Mouse (Mus musculus): Measurements from ENCODE around the gene Dapk1. TPM values are rescaled to one million over a fixed set of nuclear protein-coding genes. Genes with fewer than 3 reads are reported as not detected.

Dapk1 gene
- polyA plus RNA-seq, 1 experiment: 37.8 TPM

GRCm38 (mm10) chr13:60789466-60789865 lies 187.7 kb downstream of the Dapk1 start:
- Histone ChIP-seq H3K4me1 (ENCODE audit: control insufficient read depth, insufficient read depth, low read length) (no peaks in the 10 kb centered on the region), H3K4me3 (ENCODE audit: low read depth, low read length) (no peak overlapping the region), H3K27ac (ENCODE audit: insufficient read depth, low read length) (no peak overlapping the region), H3K27me3 (ENCODE audit: control insufficient read depth, insufficient read depth, low read length, poor library complexity, severe bottlenecking) (no peaks in the 10 kb centered on the region), H3K9me3 (replicated peaks; ENCODE audit: control insufficient read depth, insufficient read depth, low read length, poor library complexity, severe bottlenecking) (no peaks in the 10 kb centered on the region), H3K36me3 (ENCODE audit: control insufficient read depth, insufficient read depth, low read length, poor library complexity, severe bottlenecking) (no peaks in the 10 kb centered on the region), H3K9ac (ENCODE audit: low read depth, poor library complexity, severe bottlenecking) (no peak overlapping the region)
- TF ChIP-seq EP300 (IDR thresholded peaks at IDR 0.05; ENCODE audit: insufficient read depth, low read depth, low read length) (no peak), POLR2A (IDR thresholded peaks at IDR 0.05; ENCODE audit: insufficient read depth, low read length) (no peak), CTCF (IDR thresholded peaks at IDR 0.05; ENCODE audit: low read depth, low read length) (no peak)

- TF ChIP-seq POLR2A (IDR thresholded peaks at IDR 0.05; ENCODE audit: insufficient read depth, low read length) (no peak), CTCF (IDR thresholded peaks at IDR 0.05; ENCODE audit: low read depth, low read length) (no peak), EP300 (IDR thresholded peaks at IDR 0.05; ENCODE audit: insufficient read depth, low read depth, low read length) (no peak)
- no peak within 1 kb of the TSS for H3K27ac ChIP-seq (ENCODE audit: insufficient read depth, low read length)
- H3K9ac ChIP-seq (ENCODE audit: low read depth, poor library complexity, severe bottlenecking): no peak within 1 kb of the TSS
- no peaks in the 10 kb centered on the region for H3K4me1 ChIP-seq (ENCODE audit: control insufficient read depth, insufficient read depth, low read length)
- no peaks in the 10 kb centered on the region for H3K36me3 ChIP-seq (ENCODE audit: control insufficient read depth, insufficient read depth, low read length, poor library complexity, severe bottlenecking)
- H3K27me3 ChIP-seq (ENCODE audit: control insufficient read depth, insufficient read depth, low read length, poor library complexity, severe bottlenecking): no peaks in the 10 kb centered on the region
- no peak within 1 kb of the TSS for H3K4me3 ChIP-seq (ENCODE audit: low read depth, low read length)
- H3K9me3 ChIP-seq (replicated peaks; ENCODE audit: control insufficient read depth, insufficient read depth, low read length, poor library complexity, severe bottlenecking): no peaks in the 10 kb centered on the region
These were observed 201.0 kb downstream of the Dapk1 start, which contains the start of gene Ctsll3 for GRCm38 (mm10) chr13:60802749-60803148. Ctsll3 (minus strand) TSS chr13:60802849.

DNA sequence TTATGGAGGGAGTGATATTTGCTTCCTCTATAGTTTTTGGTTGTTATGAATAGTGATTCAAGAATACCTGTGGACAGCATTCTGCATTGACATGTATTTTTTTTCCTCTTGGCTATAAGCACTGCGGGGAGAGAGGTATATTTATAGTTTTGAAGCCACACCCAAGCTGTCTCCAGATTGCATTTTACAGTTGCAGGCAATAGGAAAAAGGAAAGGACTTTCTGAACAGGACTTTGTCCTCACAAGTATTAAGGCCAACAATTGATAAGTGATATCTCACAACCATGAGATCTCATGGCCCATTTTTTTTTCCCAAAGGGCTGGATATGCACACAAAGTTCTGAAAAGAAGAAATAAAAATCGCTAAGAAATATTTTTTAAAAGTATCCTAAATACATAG lies 207.9 kb downstream of the Dapk1 start:
- no peaks in the 10 kb centered on the region for H3K36me3 ChIP-seq (ENCODE audit: control insufficient read depth, insufficient read depth, low read length, poor library complexity, severe bottlenecking)
- no peak overlapping the region for H3K27ac ChIP-seq (ENCODE audit: insufficient read depth, low read length)
- H3K4me1 ChIP-seq (ENCODE audit: control insufficient read depth, insufficient read depth, low read length): no peaks in the 10 kb centered on the region
- no peaks in the 10 kb centered on the region for H3K9me3 ChIP-seq (replicated peaks; ENCODE audit: control insufficient read depth, insufficient read depth, low read length, poor library complexity, severe bottlenecking)
- H3K27me3 ChIP-seq (ENCODE audit: control insufficient read depth, insufficient read depth, low read length, poor library complexity, severe bottlenecking): no peaks in the 10 kb centered on the region
- H3K4me3 ChIP-seq (ENCODE audit: low read depth, low read length): no peak overlapping the region
- TF ChIP-seq POLR2A (IDR thresholded peaks at IDR 0.05; ENCODE audit: insufficient read depth, low read length): no peak
- no peak for TF ChIP-seq EP300 (IDR thresholded peaks at IDR 0.05; ENCODE audit: insufficient read depth, low read depth, low read length)
- TF ChIP-seq CTCF (IDR thresholded peaks at IDR 0.05; ENCODE audit: low read depth, low read length): no peak
- no peak overlapping the region for H3K9ac ChIP-seq (ENCODE audit: low read depth, poor library complexity, severe bottlenecking)

GRCm38 (mm10) chr13:60812768-60813167 lies 211.0 kb downstream of the Dapk1 start:
- Histone ChIP-seq H3K36me3 (ENCODE audit: control insufficient read depth, insufficient read depth, low read length, poor library complexity, severe bottlenecking) (no peaks in the 10 kb centered on the region), H3K9me3 (replicated peaks; ENCODE audit: control insufficient read depth, insufficient read depth, low read length, poor library complexity, severe bottlenecking) (no peaks in the 10 kb centered on the region), H3K27me3 (ENCODE audit: control insufficient read depth, insufficient read depth, low read length, poor library complexity, severe bottlenecking) (no peaks in the 10 kb centered on the region), H3K9ac (ENCODE audit: low read depth, poor library complexity, severe bottlenecking) (no peak overlapping the region), H3K27ac (ENCODE audit: insufficient read depth, low read length) (no peak overlapping the region), H3K4me3 (ENCODE audit: low read depth, low read length) (no peak overlapping the region), H3K4me1 (ENCODE audit: control insufficient read depth, insufficient read depth, low read length) (no peaks in the 10 kb centered on the region)
- no peak for TF ChIP-seq CTCF (IDR thresholded peaks at IDR 0.05; ENCODE audit: low read depth, low read length)
- no peak for TF ChIP-seq EP300 (IDR thresholded peaks at IDR 0.05; ENCODE audit: insufficient read depth, low read depth, low read length)
- no peak for TF ChIP-seq POLR2A (IDR thresholded peaks at IDR 0.05; ENCODE audit: insufficient read depth, low read length)

Other genes starting within 250 kb of the Dapk1 start
- gene BC051665, start 184.4 kb downstream of the Dapk1 start, polyA plus RNA-seq (2011; ENCODE audit: insufficient read depth, insufficient read length, low read depth, missing spikeins): not detected in 2 replicates
- gene Ctsll3, start 200.9 kb downstream of the Dapk1 start, polyA plus RNA-seq (2011; ENCODE audit: insufficient read depth, insufficient read length, low read depth, missing spikeins): not detected in 2 replicates

Data from ES-Bruce4 (cell line).